Mouse (Mus musculus): Measurements from ENCODE around the gene Banp. TPM values are rescaled to one million over a fixed set of nuclear protein-coding genes. Genes with fewer than 3 reads are reported as not detected.

Gene Banp
- total and polyA plus RNA-seq, 3 experiments = 19.2 to 28.4 TPM; not detected in 1

DNA sequence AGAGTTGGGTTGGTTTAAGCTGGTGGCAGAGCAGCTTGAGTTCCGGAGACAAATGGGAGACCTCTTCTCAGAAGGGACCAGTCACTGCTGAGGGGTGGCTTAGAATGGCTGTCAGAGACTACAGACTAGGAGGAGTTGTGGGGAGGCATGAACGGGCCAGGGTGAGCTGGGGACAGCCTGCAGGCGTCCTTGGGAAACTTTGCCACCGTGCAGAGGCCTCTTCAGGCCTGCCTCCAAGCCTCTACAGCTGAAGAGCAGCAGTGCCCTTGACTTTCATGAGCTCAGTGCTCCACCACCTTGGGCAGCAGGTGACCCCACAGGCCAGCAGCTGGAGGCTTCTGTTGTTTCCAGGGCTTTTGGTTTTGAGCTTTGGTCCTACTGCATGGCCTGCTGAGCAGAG is 49.1 kb downstream of the Banp start:
- Histone ChIP-seq H3K27me3 (ENCODE audit: control insufficient read depth in 1 of 2, insufficient read depth in 2 of 2, low read length in 2 of 2) (no peaks in the 10 kb centered on the region), H3K9me3 (replicated peaks; ENCODE audit: insufficient read depth, low read length) (no peaks in the 10 kb centered on the region), H3K4me3 (ENCODE audit: control insufficient read depth in 1 of 2, insufficient read depth in 1 of 2, low read depth in 2 of 2, low read length in 2 of 2) (no peak overlapping the region), H3K79me2 (ENCODE audit: control insufficient read depth, insufficient read depth, low read length, poor library complexity) (no peaks in the 10 kb centered on the region), H3K4me1 (ENCODE audit: control insufficient read depth in 1 of 2, insufficient read depth in 2 of 2, low read length in 2 of 2) (no peaks in the 10 kb centered on the region), H3K9ac (ENCODE audit: control insufficient read depth, low read depth, low read length, poor library complexity, severe bottlenecking) (no peak overlapping the region), H3K36me3 (ENCODE audit: control insufficient read depth in 1 of 2, insufficient read depth in 2 of 2, low read length in 2 of 2) (no peaks in the 10 kb centered on the region; a peak in 1 of 4 replicates), H3K27ac (ENCODE audit: control insufficient read depth, low read depth, low read length) (no peak overlapping the region)
- TF ChIP-seq CHD2 (IDR thresholded peaks at IDR 0.05; ENCODE audit: low read length) (no peak), SMC3 (IDR thresholded peaks at IDR 0.05; ENCODE audit: low read depth, low read length) (no peak), GATA1 (IDR thresholded peaks at IDR 0.05; ENCODE audit: low read depth, low read length) (no peak), MAZ (IDR thresholded peaks at IDR 0.05; ENCODE audit: low read depth, low read length) (no peak), ZNF384 (IDR thresholded peaks at IDR 0.05; ENCODE audit: low read depth, low read length) (no peak), BHLHE40 (IDR thresholded peaks at IDR 0.05; ENCODE audit: borderline replicate concordance, low read depth, low read length) (no peak), GABPA (IDR thresholded peaks at IDR 0.05; ENCODE audit: low read depth, low read length) (no peak), MEF2A (IDR thresholded peaks at IDR 0.05; ENCODE audit: extremely low read depth, insufficient replicate concordance, low read depth, low read length, poor library complexity, severe bottlenecking) (no peak), ETS1 (IDR thresholded peaks at IDR 0.05; ENCODE audit: low read depth, low read length) (no peak), SIN3A (IDR thresholded peaks at IDR 0.05; ENCODE audit: low read length) (no peak), MAFK (IDR thresholded peaks at IDR 0.05; ENCODE audit: borderline replicate concordance, low read depth, low read length) (no peak)
- no peak for DNase-seq (ENCODE audit: low read depth, low spot score)

DNA sequence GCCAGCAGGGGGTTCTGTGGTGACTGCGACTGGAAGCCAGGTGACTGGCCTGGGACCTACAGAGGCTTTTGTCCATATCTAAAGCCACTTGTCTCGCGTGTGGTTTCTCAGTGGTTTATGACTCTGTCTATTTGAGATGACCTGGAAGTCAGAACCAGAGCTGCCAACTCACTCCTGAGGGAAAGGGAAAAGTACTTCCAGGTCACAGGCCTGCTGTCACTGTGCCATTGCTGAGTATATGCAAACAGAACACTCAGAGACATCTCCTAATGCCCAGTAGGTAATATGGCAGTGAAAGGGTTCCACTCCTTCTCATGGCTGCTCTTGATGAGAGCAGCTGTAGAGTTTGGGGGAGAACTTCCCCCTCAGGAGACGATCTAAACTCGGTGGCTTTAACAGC is 49.7 kb downstream of the Banp start:
- TF ChIP-seq TCF12 (IDR thresholded peaks at IDR 0.05; ENCODE audit: low read depth, low read length) (no peak), MAZ (IDR thresholded peaks at IDR 0.05; ENCODE audit: low read depth, low read length) (no peak), CHD2 (IDR thresholded peaks at IDR 0.05; ENCODE audit: low read length) (no peak), MAX (IDR thresholded peaks at IDR 0.05; ENCODE audit: low read length) (no peak), E2F4 (IDR thresholded peaks at IDR 0.05; ENCODE audit: borderline replicate concordance, low read depth, low read length) (no peak), ETS1 (IDR thresholded peaks at IDR 0.05; ENCODE audit: low read depth, low read length) (no peak), POLR2A (IDR thresholded peaks at IDR 0.05; ENCODE audit: control insufficient read depth in 1 of 2, insufficient read depth in 1 of 2, low read depth in 1 of 2, low read length in 2 of 2, poor library complexity in 1 of 2) (no peak), USF1 (IDR thresholded peaks at IDR 0.05; ENCODE audit: low read depth, low read length) (no peak), ZMIZ1 (IDR thresholded peaks at IDR 0.05; ENCODE audit: low read depth, low read length) (no peak), BHLHE40 (IDR thresholded peaks at IDR 0.05; ENCODE audit: borderline replicate concordance, low read depth, low read length) (no peak)
- H3K36me3 ChIP-seq (ENCODE audit: control insufficient read depth in 1 of 2, insufficient read depth in 2 of 2, low read length in 2 of 2) = no peaks in the 10 kb centered on the region; a peak in 2 of 4 replicates
- H3K9me3 ChIP-seq (replicated peaks; ENCODE audit: insufficient read depth, low read length) = no peaks in the 10 kb centered on the region
- no peaks in the 10 kb centered on the region for H3K79me2 ChIP-seq (ENCODE audit: control insufficient read depth, insufficient read depth, low read length, poor library complexity)
- H3K4me3 ChIP-seq (ENCODE audit: control insufficient read depth in 1 of 2, insufficient read depth in 1 of 2, low read depth in 2 of 2, low read length in 2 of 2) = no peak overlapping the region
- no peaks in the 10 kb centered on the region for H3K4me1 ChIP-seq (ENCODE audit: control insufficient read depth in 1 of 2, insufficient read depth in 2 of 2, low read length in 2 of 2)
- DNase-seq (ENCODE audit: low read depth, low spot score) = no peak
- no peaks in the 10 kb centered on the region for H3K27me3 ChIP-seq (ENCODE audit: control insufficient read depth in 1 of 2, insufficient read depth in 2 of 2, low read length in 2 of 2)
- H3K9ac ChIP-seq (ENCODE audit: control insufficient read depth, low read depth, low read length, poor library complexity, severe bottlenecking) = no peak overlapping the region
- H3K27ac ChIP-seq (ENCODE audit: control insufficient read depth, low read depth, low read length) = no peak overlapping the region
